16 mouse cellular contexts compared by ENCODE assay signal in the genomic region with DNA sequence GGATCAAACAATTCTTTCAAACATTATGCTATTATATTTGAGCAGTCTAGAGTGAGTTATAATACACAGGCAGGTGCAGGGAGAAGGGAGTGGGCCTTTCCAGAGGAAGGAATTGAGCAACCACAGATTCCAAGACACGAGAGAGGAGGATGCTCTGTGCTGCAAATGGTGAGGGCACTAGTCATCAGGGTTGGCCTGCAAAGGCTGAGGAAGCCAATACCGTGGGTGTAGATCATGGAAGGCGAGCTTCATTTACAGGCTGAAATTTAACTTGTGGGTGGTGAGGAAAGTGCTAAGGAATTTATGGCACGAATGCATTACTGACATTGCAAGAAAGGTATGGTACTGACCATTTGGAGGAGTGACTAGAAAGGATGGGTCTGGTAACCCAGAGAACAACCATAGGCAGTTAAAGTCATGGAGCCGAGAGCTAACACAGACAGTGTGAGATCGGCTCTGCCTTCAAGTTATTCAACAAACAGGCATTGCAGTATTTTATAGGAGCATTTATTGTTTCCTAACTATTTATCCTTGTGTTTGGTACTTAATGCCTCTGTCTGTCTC.
"Had no signal": no experiment of that assay in that cellular context is flagged by ENCODE, and none has a peak within 500 bp of the region (broad histone marks: within the 10 kb centered on the region; RNA-seq: fewer than 3 reads in every experiment).

No protein-coding gene starts in this region.

- ATAC-seq: midbrain, embryonic 15.5 days had no signal

- H3K4me2 ChIP-seq: liver, embryonic 13.5 days; midbrain, embryonic 12.5 days; midbrain, embryonic 15.5 days; neural tube, embryonic 13.5 days had no signal

- H3K9me3 ChIP-seq: liver, embryonic 13.5 days; midbrain, embryonic 12.5 days; midbrain, embryonic 15.5 days; neural tube, embryonic 13.5 days had no signal

- DNase-seq: kidney, adult 18-20 months; kidney, adult 9 months; kidney, postnatal 25 days; layer of hippocampus, adult 9-11 months; liver, embryonic 13.5 days; lung, adult 2 months; lung, postnatal 14 days; lung, postnatal 4 days; retina, postnatal 1 day; thymus, postnatal 25 days had no signal

- H3K36me3 ChIP-seq: liver, embryonic 13.5 days; midbrain, embryonic 12.5 days; midbrain, embryonic 15.5 days; neural tube, embryonic 13.5 days had no signal

- H3K27me3 ChIP-seq: liver, embryonic 13.5 days; midbrain, embryonic 12.5 days; midbrain, embryonic 15.5 days; neural tube, embryonic 13.5 days had no signal

- H3K4me1 ChIP-seq: liver, embryonic 13.5 days; midbrain, embryonic 12.5 days; midbrain, embryonic 15.5 days; neural tube, embryonic 13.5 days had no signal

- H3K4me3 ChIP-seq: layer of hippocampus, adult 2 months; liver, embryonic 13.5 days; midbrain, embryonic 12.5 days; midbrain, embryonic 15.5 days; neural tube, embryonic 13.5 days had no signal

- H3K27ac ChIP-seq: kidney, postnatal 0 days; layer of hippocampus, adult 2 months; liver, embryonic 13.5 days; midbrain, embryonic 12.5 days; midbrain, embryonic 15.5 days; neural tube, embryonic 13.5 days; stomach, postnatal 0 days had no signal
